In the genomic region with DNA sequence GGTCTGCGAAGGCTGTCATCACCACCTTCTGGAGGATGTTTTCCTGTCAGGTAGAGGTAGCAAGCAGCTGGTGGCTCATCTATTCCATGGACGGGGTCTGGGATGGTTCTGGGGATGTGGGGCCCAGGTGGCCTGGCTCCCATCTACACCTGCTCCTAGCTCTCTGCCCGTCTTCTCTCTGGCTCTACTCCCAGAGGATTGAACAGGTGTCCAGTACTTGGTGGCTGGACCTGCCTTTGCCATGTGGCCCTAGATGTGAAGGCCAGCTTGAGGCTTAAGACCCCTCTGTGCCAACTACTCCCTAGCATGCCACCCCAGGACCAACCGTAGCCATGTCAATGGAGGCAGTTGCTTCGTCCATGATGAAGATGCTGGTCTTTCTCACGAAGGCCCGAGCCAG, we compare ENCODE assay signal across 19 mouse cellular contexts. TPM values are rescaled to one million over a fixed set of nuclear protein-coding genes. Genes with fewer than 3 reads are reported as not detected.
"Had no signal": no experiment of that assay in that cellular context is flagged by ENCODE, and none has a peak within 500 bp of the region (broad histone marks: within the 10 kb centered on the region; RNA-seq: fewer than 3 reads in every experiment).

No protein-coding gene starts in this region.

- H3K4me1 ChIP-seq: midbrain, embryonic 12.5 days; stomach, embryonic 15.5 days had no signal

- H3K27ac ChIP-seq: kidney, postnatal 0 days; left cerebral cortex, adult 2 months; liver, embryonic 13.5 days; midbrain, embryonic 12.5 days; stomach, embryonic 15.5 days had no signal

- H3K27me3 ChIP-seq: neural tube, embryonic 13.5 days; stomach, embryonic 15.5 days had no signal

- DNase-seq: kidney, postnatal 25 days; layer of hippocampus, postnatal 36 days; liver, embryonic 13.5 days; lung, adult 2 months; lung, postnatal 14 days; lung, postnatal 4 days; retina, postnatal 1 day; right cerebral cortex, postnatal 25 days; spleen, adult 18-20 months; thymus, postnatal 36 days had no signal

- H3K36me3 ChIP-seq: liver, embryonic 13.5 days; midbrain, embryonic 12.5 days; neural tube, embryonic 13.5 days; stomach, embryonic 15.5 days had no signal

- H3K4me3 ChIP-seq: left cerebral cortex, adult 2 months; liver, embryonic 13.5 days; midbrain, embryonic 12.5 days; myocyte; neural tube, embryonic 13.5 days; stomach, embryonic 15.5 days had no signal

- ATAC-seq: midbrain, embryonic 16.5 days had no signal

RNA-seq across cellular contexts. Expression of gene Kcnj11, which starts 4.9 kb away (rescaled TPM):
- polyA plus RNA-seq: limb, embryonic 11.5 days; liver, adult 2 months; liver, embryonic 13.5 days had no signal
